Mouse (Mus musculus) CH12F3 (cell line): ENCODE results near the gene Hist1h2bc.
"Not testable (repeated sequence)": the region's sequence is repeated elsewhere in the genome, so short reads cannot be mapped to it uniquely, and the experiment has no call there.

ENCODE experiments used
- in situ Hi-C: fragments of 300-500 bp; cut with MboI; formaldehyde crosslinking; loops from 2 replicates; pipeline ENCODE4 v1.14.3; 2020; ENCODE audit warnings: low sequenced_read_pairs

Hist1h2bc gene

DNA sequence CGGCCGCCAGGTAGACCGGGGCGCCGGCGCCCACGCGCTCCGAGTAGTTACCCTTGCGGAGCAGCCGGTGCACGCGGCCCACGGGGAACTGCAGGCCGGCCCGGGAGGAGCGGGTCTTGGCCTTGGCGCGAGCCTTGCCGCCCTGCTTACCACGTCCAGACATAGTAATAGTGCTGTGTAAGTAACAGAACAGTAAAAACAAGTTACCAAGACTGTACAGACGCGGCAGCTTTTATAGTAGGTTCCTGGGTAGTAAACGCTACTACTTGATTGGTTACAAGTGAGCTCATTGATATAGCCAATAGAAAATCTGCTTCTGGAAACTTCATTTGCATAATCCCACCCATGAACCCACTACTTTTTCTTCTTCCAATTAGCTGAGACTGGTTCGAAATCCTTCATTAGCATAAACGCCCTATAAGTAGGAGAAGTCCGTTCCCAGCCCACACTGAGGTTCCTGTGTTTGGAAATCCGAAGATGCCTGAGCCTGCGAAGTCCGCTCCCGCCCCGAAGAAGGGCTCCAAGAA lies at the start of gene Hist1h2bc, which contains the start of gene Hist1h2ac:
Gene Hist1h2bc (plus strand): TSS at position 445 of the 527 bp plus-strand sequence.
Gene Hist1h2ac (minus strand): TSS at position 194 of the 527 bp plus-strand sequence.
- in situ Hi-C loops, result no loop called here

GRCm38 (mm10) chr13:23659636-23660366 lies 24.2 kb upstream of the Hist1h2bc start:
- in situ Hi-C loops, result no loop called here

DNA sequence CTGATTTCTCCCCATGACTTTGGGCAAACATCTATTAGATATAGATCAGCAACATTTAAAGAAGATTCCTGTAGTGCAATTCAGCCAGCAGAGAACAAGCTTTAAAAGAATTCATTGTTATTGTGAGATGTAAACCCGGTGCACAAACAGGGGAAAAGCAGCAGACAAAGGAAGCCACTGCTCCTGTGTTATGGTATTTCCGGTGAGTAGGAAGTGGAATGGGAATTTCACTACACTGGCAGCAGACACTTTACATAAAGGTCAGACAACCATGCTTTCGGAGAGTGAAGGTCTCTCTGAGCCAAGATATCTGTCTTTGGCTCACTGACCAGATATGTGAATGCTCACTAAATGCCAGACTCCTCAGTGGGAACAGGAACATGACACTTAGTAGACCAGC lies 21.5 kb upstream of the Hist1h2bc start:
- in situ Hi-C loops, result no loop called here

GRCm38 (mm10) chr13:23681990-23682582 lies 1.9 kb upstream of the Hist1h2bc start:
- in situ Hi-C loops, result no loop called here

DNA sequence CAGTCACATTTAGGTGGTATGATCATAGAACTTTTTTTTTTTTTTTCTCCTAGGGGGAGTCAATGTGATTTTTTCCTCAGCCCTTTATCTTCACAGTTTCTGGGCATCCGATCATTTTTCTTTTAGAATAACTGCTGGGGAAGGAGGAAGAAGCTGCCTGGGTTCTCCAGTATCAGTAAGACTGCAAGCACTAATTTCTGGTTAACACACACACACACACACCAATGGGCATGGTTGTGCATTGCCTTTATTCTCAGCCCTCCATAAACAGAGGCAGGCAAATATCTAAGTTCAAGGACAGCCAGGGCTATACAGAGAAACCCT lies 1.4 kb upstream of the Hist1h2bc start:
- in situ Hi-C loops, result no loop called here

- in situ Hi-C loops, result not testable (repeated sequence)
Observed at GRCm38 (mm10) chr13:23682947-23683754, 848 bp upstream of the Hist1h2bc start.

DNA sequence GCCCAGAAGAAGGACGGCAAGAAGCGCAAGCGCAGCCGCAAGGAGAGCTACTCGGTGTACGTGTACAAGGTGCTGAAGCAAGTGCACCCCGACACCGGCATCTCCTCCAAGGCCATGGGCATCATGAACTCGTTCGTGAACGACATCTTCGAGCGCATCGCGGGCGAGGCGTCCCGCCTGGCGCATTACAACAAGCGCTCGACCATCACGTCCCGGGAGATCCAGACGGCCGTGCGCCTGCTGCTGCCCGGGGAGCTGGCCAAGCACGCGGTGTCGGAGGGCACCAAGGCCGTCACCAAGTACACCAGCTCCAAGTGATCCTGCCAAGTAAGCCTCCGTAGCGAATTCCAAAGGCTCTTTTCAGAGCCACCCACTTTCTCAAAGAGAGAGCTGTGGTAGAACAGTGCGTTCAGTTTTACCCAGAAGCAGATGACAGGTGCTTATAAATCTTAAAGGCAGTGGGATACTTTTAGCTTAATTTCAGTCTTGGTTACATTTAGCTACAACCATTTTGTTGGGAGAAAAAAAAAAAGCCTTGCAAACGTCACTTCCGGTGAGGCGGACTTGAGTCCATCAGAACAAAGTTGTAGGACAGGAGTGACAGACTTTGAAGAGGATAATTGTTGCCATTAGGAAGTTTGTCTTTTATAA lies 421 bp downstream of the Hist1h2bc start:
- in situ Hi-C loops, result not testable (repeated sequence)

- in situ Hi-C loops, result no loop called here
Observed at GRCm38 (mm10) chr13:23685121-23685861, 1.3 kb downstream of the Hist1h2bc start.

DNA sequence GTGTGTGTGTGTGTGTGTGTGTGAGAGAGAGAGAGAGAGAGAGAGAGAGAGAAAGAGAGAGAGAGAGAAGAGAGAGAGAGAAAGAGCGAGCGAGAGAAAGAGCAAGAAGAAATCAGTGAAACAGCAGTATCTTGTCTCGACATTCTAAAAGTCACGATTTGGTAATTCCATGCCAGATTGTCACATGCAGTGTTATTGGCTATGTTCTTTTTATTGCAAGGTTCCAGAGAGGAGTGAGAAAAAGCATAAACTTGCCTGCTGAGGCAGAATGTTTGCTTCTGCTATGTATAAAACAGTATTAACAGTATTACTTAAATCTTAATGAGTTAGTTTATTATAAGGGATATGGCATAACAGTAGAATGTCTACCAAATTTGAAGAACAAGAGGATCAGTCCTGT lies 2.0 kb downstream of the Hist1h2bc start:
- in situ Hi-C loops, result no loop called here

- in situ Hi-C loops, result no loop called here
Observed at GRCm38 (mm10) chr13:23687181-23687580, 3.2 kb downstream of the Hist1h2bc start.

- in situ Hi-C loops, result no loop called here
Observed at GRCm38 (mm10) chr13:23687907-23688306, 3.9 kb downstream of the Hist1h2bc start.

- in situ Hi-C loops, result no loop called here
Observed at GRCm38 (mm10) chr13:23688956-23689355, 5.0 kb downstream of the Hist1h2bc start.

DNA sequence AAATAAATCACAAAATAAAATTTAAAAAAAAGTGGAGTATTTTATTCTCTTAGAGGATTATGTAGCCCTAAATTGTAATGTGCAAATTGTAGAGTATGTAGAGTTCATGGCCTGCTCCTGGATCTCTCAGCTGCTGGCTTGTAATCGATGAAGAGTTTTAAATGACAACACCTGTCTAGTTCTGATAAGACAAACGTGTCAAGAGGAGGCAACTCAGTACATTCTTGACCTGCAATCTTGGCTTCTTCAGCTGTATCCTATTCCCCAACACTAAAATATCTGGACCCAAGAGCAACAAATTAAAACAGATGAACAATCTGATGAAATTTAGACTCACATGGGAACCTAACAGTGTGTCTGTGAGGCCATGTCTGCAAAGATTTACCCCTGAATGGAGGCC lies 5.5 kb downstream of the Hist1h2bc start:
- in situ Hi-C loops, result no loop called here

DNA sequence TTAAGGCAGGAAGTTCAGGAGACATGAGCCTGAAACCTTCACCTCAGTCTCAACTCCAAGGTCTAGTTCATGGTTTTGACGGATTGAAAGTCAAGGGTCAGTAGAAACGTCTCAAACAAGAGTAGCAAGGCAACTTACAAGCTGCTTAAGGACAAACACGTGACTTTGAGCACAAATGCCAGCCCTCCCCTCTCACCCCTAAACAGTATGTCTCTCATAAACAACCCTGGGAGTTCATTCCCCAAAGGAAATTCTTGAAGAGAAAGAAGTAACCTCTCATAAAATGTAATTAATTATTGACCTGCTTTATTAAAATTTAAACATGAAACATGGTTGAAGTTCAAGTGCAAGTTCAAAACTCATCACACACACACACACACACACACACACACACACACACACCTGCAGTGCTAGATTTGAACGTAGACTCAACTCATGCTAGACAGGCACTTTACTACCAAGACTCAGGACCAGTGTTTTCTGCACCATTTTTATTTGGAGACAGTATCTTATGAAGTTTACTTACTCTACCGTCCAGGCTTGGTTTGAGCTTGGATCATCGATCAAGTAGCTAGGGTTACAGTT lies 9.9 kb downstream of the Hist1h2bc start:
- in situ Hi-C loops, result loop anchor here (10.0 kb wide), 1 partner anchor 69 kb away; the partner anchor contains the start of genes Hist1h1e and Hist1h2be

- in situ Hi-C loops, result loop anchor here (10.0 kb wide), 1 partner anchor 70 kb away; the partner anchor contains the start of genes Hist1h1e and Hist1h2be
Observed at GRCm38 (mm10) chr13:23694956-23695355, 11.0 kb downstream of the Hist1h2bc start.

GRCm38 (mm10) chr13:23695514-23695913 lies 11.5 kb downstream of the Hist1h2bc start, which contains the start of gene Hist1h1t:
TSS of gene Hist1h1t (plus strand) at chr13:23695814.
- in situ Hi-C loops, result loop anchor here (10.0 kb wide), 1 partner anchor 71 kb away; the partner anchor contains the start of genes Hist1h1e and Hist1h2be

DNA sequence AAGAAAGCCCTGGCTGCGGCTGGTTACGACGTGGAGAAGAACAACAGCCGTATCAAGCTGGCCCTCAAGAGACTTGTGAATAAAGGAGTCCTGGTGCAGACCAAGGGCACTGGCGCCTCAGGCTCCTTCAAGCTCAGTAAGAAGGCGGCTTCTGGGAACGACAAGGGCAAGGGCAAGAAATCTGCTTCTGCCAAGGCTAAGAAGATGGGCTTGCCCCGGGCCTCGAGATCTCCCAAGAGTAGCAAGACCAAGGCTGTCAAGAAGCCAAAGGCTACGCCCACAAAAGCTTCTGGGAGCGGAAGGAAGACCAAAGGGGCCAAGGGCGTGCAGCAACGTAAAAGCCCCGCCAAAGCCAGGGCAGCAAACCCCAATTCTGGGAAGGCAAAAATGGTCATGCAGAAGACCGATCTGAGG lies 12.1 kb downstream of the Hist1h2bc start:
- in situ Hi-C loops, result loop anchor here (10.0 kb wide), 1 partner anchor 71 kb away; the partner anchor contains the start of genes Hist1h1e and Hist1h2be

GRCm38 (mm10) chr13:23697491-23698299 lies 13.7 kb downstream of the Hist1h2bc start:
- in situ Hi-C loops, result loop anchor here (10.0 kb wide), 1 partner anchor 73 kb away; the partner anchor contains the start of genes Hist1h1e and Hist1h2be
